Mouse (Mus musculus): ENCODE data around the gene Arhgap10. TPM values are rescaled to one million over a fixed set of nuclear protein-coding genes. Genes with fewer than 3 reads are reported as not detected.

Gene Arhgap10
- polyA plus RNA-seq, 1 experiment, result 7.2 TPM

DNA sequence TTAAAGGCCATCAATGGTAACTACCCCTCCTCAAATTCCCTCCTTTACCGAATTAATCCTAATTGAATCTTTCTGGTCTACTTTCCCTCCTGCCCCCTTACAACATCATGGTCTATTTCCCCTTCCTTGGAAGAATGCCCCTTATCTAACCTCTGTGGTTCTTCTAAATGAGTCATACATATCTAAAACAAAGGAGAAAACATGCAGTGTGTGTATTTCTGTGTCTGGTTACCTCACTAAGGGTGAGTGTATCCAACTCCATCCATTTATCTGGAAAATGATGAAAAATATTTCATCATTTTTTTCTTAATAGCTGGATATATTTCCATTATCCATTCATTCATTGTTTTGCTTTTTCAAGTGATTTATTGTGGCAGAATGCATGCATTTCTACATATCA lies 286.5 kb downstream of the Arhgap10 start:
- Histone ChIP-seq H3K27ac (ENCODE audit: control insufficient read depth, insufficient read depth, low read depth, low read length) (no peak overlapping the region), H3K36me3 (ENCODE audit: control insufficient read depth, insufficient read depth, low read length) (no peaks in the 10 kb centered on the region), H3K4me1 (ENCODE audit: control insufficient read depth, insufficient read depth, low read length) (no peaks in the 10 kb centered on the region), H3K27me3 (ENCODE audit: control insufficient read depth, insufficient read depth, low read length) (no peaks in the 10 kb centered on the region), H3K4me3 (ENCODE audit: control insufficient read depth, low read depth, low read length) (no peak overlapping the region)
- TF ChIP-seq CTCF (IDR thresholded peaks at IDR 0.05; ENCODE audit: control insufficient read depth, insufficient read depth, insufficient replicate concordance, low read depth, low read length) (no peak), POLR2A (IDR thresholded peaks at IDR 0.05; ENCODE audit: control insufficient read depth, low read depth, low read length) (no peak)

DNA sequence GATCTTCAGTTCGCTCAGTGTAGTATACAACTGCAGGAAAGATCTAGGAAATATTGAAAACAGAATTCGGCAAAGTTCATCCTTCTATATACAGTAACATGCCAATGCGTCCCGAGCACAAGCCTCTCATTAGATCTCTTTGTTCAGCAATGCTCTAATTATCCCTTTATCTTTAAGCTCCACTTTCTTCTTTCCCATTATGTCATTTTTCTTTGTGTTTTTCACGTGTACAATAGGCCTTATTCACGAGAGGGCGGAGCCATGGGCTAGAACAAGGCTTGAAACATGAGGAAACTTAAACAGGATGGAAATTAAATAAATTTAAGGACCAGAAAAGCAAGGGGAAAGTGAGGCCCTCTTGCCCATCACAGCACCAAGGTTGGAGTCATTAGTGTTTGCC lies 289.1 kb downstream of the Arhgap10 start:
- H3K36me3 ChIP-seq (ENCODE audit: control insufficient read depth, insufficient read depth, low read length), result no peaks in the 10 kb centered on the region
- no peak overlapping the region for H3K27ac ChIP-seq (ENCODE audit: control insufficient read depth, insufficient read depth, low read depth, low read length)
- no peak for TF ChIP-seq CTCF (IDR thresholded peaks at IDR 0.05; ENCODE audit: control insufficient read depth, insufficient read depth, insufficient replicate concordance, low read depth, low read length)
- TF ChIP-seq POLR2A (IDR thresholded peaks at IDR 0.05; ENCODE audit: control insufficient read depth, low read depth, low read length), result no peak
- H3K4me3 ChIP-seq (ENCODE audit: control insufficient read depth, low read depth, low read length), result no peak overlapping the region
- no peaks in the 10 kb centered on the region for H3K4me1 ChIP-seq (ENCODE audit: control insufficient read depth, insufficient read depth, low read length)
- H3K27me3 ChIP-seq (ENCODE audit: control insufficient read depth, insufficient read depth, low read length), result no peaks in the 10 kb centered on the region

DNA sequence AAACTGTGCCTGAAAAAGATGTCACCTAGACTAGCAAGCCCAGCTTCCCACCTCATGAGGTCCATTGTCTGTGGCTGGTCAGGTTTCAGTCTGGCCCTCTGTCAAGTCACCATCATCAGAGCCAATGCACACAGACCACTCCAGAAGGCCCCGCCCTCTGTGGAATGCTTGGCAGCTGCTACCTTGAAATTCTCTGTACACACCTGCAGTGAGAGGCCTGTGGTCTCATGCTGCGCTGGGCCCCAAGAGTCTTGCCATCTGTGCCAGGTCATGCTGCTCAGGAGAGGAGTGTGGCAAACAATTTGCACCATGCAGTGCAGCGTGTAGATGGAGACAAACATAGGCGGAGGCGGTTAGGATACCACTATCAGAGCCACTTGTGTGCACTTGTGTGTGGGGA lies 290.0 kb downstream of the Arhgap10 start:
- TF ChIP-seq CTCF (IDR thresholded peaks at IDR 0.05; ENCODE audit: control insufficient read depth, insufficient read depth, insufficient replicate concordance, low read depth, low read length) (no peak), POLR2A (IDR thresholded peaks at IDR 0.05; ENCODE audit: control insufficient read depth, low read depth, low read length) (no peak)
- Histone ChIP-seq H3K4me1 (ENCODE audit: control insufficient read depth, insufficient read depth, low read length) (no peaks in the 10 kb centered on the region), H3K4me3 (ENCODE audit: control insufficient read depth, low read depth, low read length) (no peak overlapping the region), H3K36me3 (ENCODE audit: control insufficient read depth, insufficient read depth, low read length) (no peaks in the 10 kb centered on the region), H3K27ac (ENCODE audit: control insufficient read depth, insufficient read depth, low read depth, low read length) (no peak overlapping the region), H3K27me3 (ENCODE audit: control insufficient read depth, insufficient read depth, low read length) (no peaks in the 10 kb centered on the region)

DNA sequence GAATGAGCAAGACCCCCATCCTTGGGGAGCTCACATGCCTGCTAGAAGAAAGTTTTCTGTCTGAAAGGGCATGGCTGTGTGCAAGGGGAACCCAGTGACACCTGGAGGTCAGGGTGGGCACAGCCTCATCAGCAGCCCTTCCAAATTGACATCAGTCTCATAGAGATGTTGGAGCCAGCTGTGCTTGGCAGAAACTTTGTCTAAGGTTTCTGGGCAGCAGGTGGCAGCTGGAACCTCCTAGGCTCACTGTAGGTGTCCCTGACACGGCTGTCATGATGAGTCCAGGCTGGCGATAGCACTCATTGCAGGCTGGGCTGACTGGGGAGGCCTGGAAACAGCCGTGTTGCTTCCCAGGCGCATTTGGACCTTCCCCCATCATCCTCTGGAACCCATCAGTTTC lies 294.6 kb downstream of the Arhgap10 start:
- H3K36me3 ChIP-seq (ENCODE audit: control insufficient read depth, insufficient read depth, low read length), result no peaks in the 10 kb centered on the region
- no peak overlapping the region for H3K27ac ChIP-seq (ENCODE audit: control insufficient read depth, insufficient read depth, low read depth, low read length)
- H3K4me3 ChIP-seq (ENCODE audit: control insufficient read depth, low read depth, low read length), result no peak overlapping the region
- TF ChIP-seq POLR2A (IDR thresholded peaks at IDR 0.05; ENCODE audit: control insufficient read depth, low read depth, low read length) (no peak), CTCF (IDR thresholded peaks at IDR 0.05; ENCODE audit: control insufficient read depth, insufficient read depth, insufficient replicate concordance, low read depth, low read length) (no peak)
- H3K4me1 ChIP-seq (ENCODE audit: control insufficient read depth, insufficient read depth, low read length), result no peaks in the 10 kb centered on the region
- no peaks in the 10 kb centered on the region for H3K27me3 ChIP-seq (ENCODE audit: control insufficient read depth, insufficient read depth, low read length)

DNA sequence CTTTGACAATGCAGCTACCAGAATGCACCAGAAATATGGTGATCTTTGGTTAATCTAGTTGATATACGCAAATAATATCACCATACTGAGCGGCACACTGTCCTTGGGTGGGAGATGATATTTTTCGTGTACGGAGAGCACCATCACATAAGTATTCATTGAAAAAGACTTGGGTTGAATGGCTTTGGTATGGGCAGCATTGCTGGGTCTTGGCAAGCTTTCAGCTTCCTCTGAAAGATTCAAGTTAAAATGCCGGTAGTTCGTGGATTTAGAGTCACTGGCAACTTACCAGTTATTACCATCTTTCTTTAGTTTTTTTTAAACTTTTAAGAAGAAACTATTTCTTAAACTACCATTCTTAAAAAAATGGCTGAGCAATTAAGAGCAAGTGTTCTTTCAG lies 302.6 kb downstream of the Arhgap10 start:
- Histone ChIP-seq H3K27me3 (ENCODE audit: control insufficient read depth, insufficient read depth, low read length) (no peaks in the 10 kb centered on the region), H3K4me1 (ENCODE audit: control insufficient read depth, insufficient read depth, low read length) (no peaks in the 10 kb centered on the region), H3K36me3 (ENCODE audit: control insufficient read depth, insufficient read depth, low read length) (no peaks in the 10 kb centered on the region), H3K27ac (ENCODE audit: control insufficient read depth, insufficient read depth, low read depth, low read length) (no peak overlapping the region), H3K4me3 (ENCODE audit: control insufficient read depth, low read depth, low read length) (no peak overlapping the region)
- no peak for TF ChIP-seq POLR2A (IDR thresholded peaks at IDR 0.05; ENCODE audit: control insufficient read depth, low read depth, low read length)

DNA sequence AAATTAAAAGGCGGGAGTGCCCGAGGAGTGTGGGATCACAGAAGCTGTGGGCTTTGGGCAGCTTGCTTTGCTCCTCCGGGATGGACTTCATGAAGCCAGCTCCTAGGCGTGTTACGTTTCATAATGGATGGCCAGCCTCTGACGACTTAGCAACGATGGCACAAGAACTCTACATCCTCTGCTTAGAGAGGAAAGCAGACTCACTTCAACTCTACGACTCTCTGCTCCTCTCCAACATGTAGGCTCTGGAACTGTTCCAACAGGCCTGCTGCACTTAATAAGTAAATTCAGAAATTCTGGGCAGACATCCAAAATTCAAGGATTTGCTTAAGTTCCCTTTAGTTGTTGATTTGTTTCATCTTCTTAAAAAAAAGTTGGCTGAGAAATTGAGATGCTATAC lies 303.1 kb downstream of the Arhgap10 start:
- Histone ChIP-seq H3K36me3 (ENCODE audit: control insufficient read depth, insufficient read depth, low read length) (no peaks in the 10 kb centered on the region), H3K4me1 (ENCODE audit: control insufficient read depth, insufficient read depth, low read length) (no peaks in the 10 kb centered on the region), H3K27ac (ENCODE audit: control insufficient read depth, insufficient read depth, low read depth, low read length) (no peak overlapping the region), H3K4me3 (ENCODE audit: control insufficient read depth, low read depth, low read length) (no peak overlapping the region), H3K27me3 (ENCODE audit: control insufficient read depth, insufficient read depth, low read length) (no peaks in the 10 kb centered on the region)
- no peak for TF ChIP-seq CTCF (IDR thresholded peaks at IDR 0.05; ENCODE audit: control insufficient read depth, insufficient read depth, insufficient replicate concordance, low read depth, low read length)
- TF ChIP-seq POLR2A (IDR thresholded peaks at IDR 0.05; ENCODE audit: control insufficient read depth, low read depth, low read length), result no peak

DNA sequence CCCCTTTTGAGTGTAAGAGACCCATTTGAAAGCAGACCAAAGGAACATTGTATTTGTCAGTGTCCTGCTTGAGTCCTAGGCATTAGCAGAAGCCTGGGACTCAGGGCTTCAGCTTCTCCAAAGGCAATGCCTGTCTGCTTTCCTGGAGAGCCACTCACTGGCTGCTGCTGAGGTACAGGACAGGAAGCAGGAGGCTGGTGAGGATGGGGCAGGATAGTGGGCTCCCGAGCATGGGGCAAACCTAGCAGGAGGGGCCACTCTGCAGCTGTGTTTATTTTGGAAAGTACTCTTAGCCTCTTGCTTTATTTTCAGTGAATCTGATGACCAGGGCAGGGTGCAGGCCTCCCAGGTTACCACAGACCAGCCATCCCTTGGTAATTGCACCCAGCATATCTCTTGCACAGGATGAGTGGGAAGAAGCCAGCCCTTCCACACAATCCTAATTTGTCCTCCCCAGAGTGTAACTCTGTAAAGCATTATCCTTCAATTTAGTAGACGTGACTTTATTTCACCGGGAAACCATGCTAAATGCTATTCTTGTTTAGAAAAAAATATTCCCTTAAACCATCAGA lies 303.8 kb downstream of the Arhgap10 start:
- TF ChIP-seq CTCF (IDR thresholded peaks at IDR 0.05; ENCODE audit: control insufficient read depth, insufficient read depth, insufficient replicate concordance, low read depth, low read length) (no peak), POLR2A (IDR thresholded peaks at IDR 0.05; ENCODE audit: control insufficient read depth, low read depth, low read length) (no peak)
- H3K27me3 ChIP-seq (ENCODE audit: control insufficient read depth, insufficient read depth, low read length), result no peaks in the 10 kb centered on the region
- no peak overlapping the region for H3K27ac ChIP-seq (ENCODE audit: control insufficient read depth, insufficient read depth, low read depth, low read length)
- no peak overlapping the region for H3K4me3 ChIP-seq (ENCODE audit: control insufficient read depth, low read depth, low read length)
- H3K4me1 ChIP-seq (ENCODE audit: control insufficient read depth, insufficient read depth, low read length), result no peaks in the 10 kb centered on the region
- H3K36me3 ChIP-seq (ENCODE audit: control insufficient read depth, insufficient read depth, low read length), result no peaks in the 10 kb centered on the region

DNA sequence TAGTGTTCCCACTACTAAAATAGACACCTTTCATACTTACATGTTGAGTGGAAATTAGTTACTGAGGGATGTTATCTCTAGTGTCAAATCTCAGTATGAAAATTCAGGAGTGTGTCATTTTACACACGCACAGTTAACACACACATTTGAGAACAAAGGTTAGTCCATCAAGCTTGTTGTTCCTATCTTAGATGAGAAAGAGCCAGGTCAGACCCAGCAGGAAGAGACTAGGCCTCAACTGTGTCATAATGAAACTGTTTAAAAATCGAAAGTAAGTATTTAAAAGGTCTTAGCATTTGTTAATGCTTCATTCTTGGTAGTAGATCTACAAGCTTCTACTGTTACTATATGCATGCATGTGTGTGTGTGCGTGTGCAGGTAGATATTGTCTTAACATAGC lies 308.5 kb downstream of the Arhgap10 start:
- H3K4me3 ChIP-seq (ENCODE audit: control insufficient read depth, low read depth, low read length), result no peak overlapping the region
- H3K27ac ChIP-seq (ENCODE audit: control insufficient read depth, insufficient read depth, low read depth, low read length), result no peak overlapping the region
- H3K4me1 ChIP-seq (ENCODE audit: control insufficient read depth, insufficient read depth, low read length), result no peaks in the 10 kb centered on the region
- TF ChIP-seq POLR2A (IDR thresholded peaks at IDR 0.05; ENCODE audit: control insufficient read depth, low read depth, low read length), result no peak
- TF ChIP-seq CTCF (IDR thresholded peaks at IDR 0.05; ENCODE audit: control insufficient read depth, insufficient read depth, insufficient replicate concordance, low read depth, low read length), result no peak
- H3K36me3 ChIP-seq (ENCODE audit: control insufficient read depth, insufficient read depth, low read length), result no peaks in the 10 kb centered on the region
- H3K27me3 ChIP-seq (ENCODE audit: control insufficient read depth, insufficient read depth, low read length), result no peaks in the 10 kb centered on the region

Other genes with a start within 250 kb of the Arhgap10 start
- 3.0 and 3.5 TPM in 2 replicates for gene Prmt9, start 31.4 kb upstream of the Arhgap10 start, polyA plus RNA-seq (2012; rRNA removed)
- 24.0 and 32.8 TPM in 2 replicates for gene Tmem184c, start 92.7 kb upstream of the Arhgap10 start, polyA plus RNA-seq (2012; rRNA removed)
- gene Ednra, start 206.5 kb upstream of the Arhgap10 start, polyA plus RNA-seq (2012; rRNA removed), result 2.3 and 2.4 TPM in 2 replicates